Mouse (Mus musculus) left cerebral cortex, adult 6 months (tissue): Measurements from ENCODE around the gene Fpr-rs6. TPM values are rescaled to one million over a fixed set of nuclear protein-coding genes. Genes with fewer than 3 reads are reported as not detected.

Experiments
- long read RNA-seq, 2 experiments: library from polyadenylated mRNA; unstranded; transcript quantifications; one replicate each; pipeline ENCODE4 v2.0.0; 2019 to 2020
- polyA plus RNA-seq: library from polyadenylated mRNA; unstranded; fragments of <200 nt; fragmentation: Nextera tagmentation; gene quantifications from 2 replicates; pipeline ENCODE4 v1.2.3, GENCODE M21; 2021

The Fpr-rs6 gene
- not detected in 2 replicates for polyA plus RNA-seq
- long read RNA-seq, experiment 1 = 0 reads
- long read RNA-seq, experiment 2 = 0 reads

DNA sequence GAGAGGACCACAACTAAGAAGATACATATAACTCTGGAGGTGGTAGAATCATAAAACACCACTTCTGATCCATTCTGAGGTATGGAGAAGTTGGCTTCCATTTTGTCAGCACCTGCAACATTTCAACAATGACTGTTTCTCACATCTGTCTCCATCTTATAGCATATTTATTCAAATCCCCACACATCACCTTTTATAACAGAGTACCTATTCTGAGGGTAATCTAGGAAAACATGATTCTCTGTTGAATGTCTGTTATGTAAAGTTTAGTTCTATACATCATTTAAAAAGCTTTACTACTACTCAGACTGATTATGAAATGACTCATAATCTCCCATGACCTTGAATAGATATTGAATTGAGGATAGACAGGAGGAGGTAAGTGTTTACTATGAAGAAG lies at the start of gene Fpr-rs6:
Fpr-rs6 (minus strand) TSS at position 101 of the 400 bp plus-strand sequence.

Other genes with a start within 250 kb of the Fpr-rs6 start
- not detected in 2 replicates for gene Vmn2r104, start 134.8 kb downstream of the Fpr-rs6 start, polyA plus RNA-seq
- not detected in 2 replicates for gene Fpr-rs7, start 68.9 kb downstream of the Fpr-rs6 start, polyA plus RNA-seq
- gene Vmn2r105, start 52.0 kb upstream of the Fpr-rs6 start, polyA plus RNA-seq = not detected in 2 replicates
- gene Vmn2r106, start 102.5 kb upstream of the Fpr-rs6 start, polyA plus RNA-seq = not detected in 2 replicates
- gene Vmn2r107, start 162.1 kb upstream of the Fpr-rs6 start, polyA plus RNA-seq = not detected in 2 replicates
- not detected in 2 replicates for gene Vmn1r224, start 231.0 kb upstream of the Fpr-rs6 start, polyA plus RNA-seq